Mouse (Mus musculus): ENCODE data around the gene Oxct2a.
A peak's percentile ranks its signal among the peaks of the same experiment; 100 is the strongest.
"Not testable (repeated sequence)": the region's sequence is repeated elsewhere in the genome, so short reads cannot be mapped to it uniquely, and the experiment has no call there.

Oxct2a gene

GRCm38 (mm10) chr4:123311845-123312244 lies 11.6 kb downstream of the Oxct2a start:
- DNase-seq: no peak

GRCm38 (mm10) chr4:123308292-123308691 lies 15.1 kb downstream of the Oxct2a start:
- DNase-seq: no peak

- no peak for DNase-seq
Observed at GRCm38 (mm10) chr4:123306999-123307398, 16.4 kb downstream of the Oxct2a start.

GRCm38 (mm10) chr4:123305789-123306188 lies 17.6 kb downstream of the Oxct2a start:
- DNase-seq: no peak

GRCm38 (mm10) chr4:123298980-123299670 lies 24.3 kb downstream of the Oxct2a start:
- DNase-seq: peak; percentile 50

- DNase-seq: no peak
Observed at GRCm38 (mm10) chr4:123298226-123298625, 25.2 kb downstream of the Oxct2a start.

- no peak for DNase-seq
Observed at GRCm38 (mm10) chr4:123297195-123297960, 26.1 kb downstream of the Oxct2a start.

GRCm38 (mm10) chr4:123296148-123296534 lies 27.3 kb downstream of the Oxct2a start:
- no peak for DNase-seq

GRCm38 (mm10) chr4:123295516-123296147 lies 27.8 kb downstream of the Oxct2a start:
- no peak for DNase-seq

- not testable (repeated sequence) for DNase-seq
Observed at GRCm38 (mm10) chr4:123295026-123295425, 28.4 kb downstream of the Oxct2a start.

GRCm38 (mm10) chr4:123293661-123294443 lies 29.6 kb downstream of the Oxct2a start:
- no peak for DNase-seq

- no peak for DNase-seq
Observed at GRCm38 (mm10) chr4:123292989-123293388, 30.4 kb downstream of the Oxct2a start.

- DNase-seq: no peak
Observed at GRCm38 (mm10) chr4:123292390-123292789, 31.0 kb downstream of the Oxct2a start.

- DNase-seq: no peak
Observed at GRCm38 (mm10) chr4:123289038-123289437, 34.4 kb downstream of the Oxct2a start.

GRCm38 (mm10) chr4:123286790-123287189 lies 36.6 kb downstream of the Oxct2a start:
- no peak for DNase-seq

- no peak for DNase-seq
Observed at GRCm38 (mm10) chr4:123284731-123285624, 38.5 kb downstream of the Oxct2a start.

- peak; percentile 23 for DNase-seq
Observed at GRCm38 (mm10) chr4:123283675-123284064, 39.8 kb downstream of the Oxct2a start.

- DNase-seq: peak; percentile 26
Observed at GRCm38 (mm10) chr4:123282915-123283674, 40.3 kb downstream of the Oxct2a start.

GRCm38 (mm10) chr4:123282500-123282899 lies 40.9 kb downstream of the Oxct2a start:
- peak; percentile 87 for DNase-seq

- no peak for DNase-seq
Observed at GRCm38 (mm10) chr4:123280117-123280516, 43.3 kb downstream of the Oxct2a start.

Measured in cerebellum, adult 11-12 months (tissue).